Mouse (Mus musculus): Measurements from ENCODE around the gene Slco2a1. TPM values are rescaled to one million over a fixed set of nuclear protein-coding genes. Genes with fewer than 3 reads are reported as not detected.

The Slco2a1 gene
- total RNA-seq (2021) = 1 to 10 TPM in 1 of 2 experiments, under 1 TPM in 1; 0.92 to 1.8 TPM
- long read RNA-seq, experiment 1, full-length matches to known transcripts = 1 of 1 reads
- long read RNA-seq, experiment 1, partial matches to known transcripts = 0 of 1 reads
- long read RNA-seq, experiment 1, other reads (novel, unspliced or antisense) = 0 of 1 reads
- long read RNA-seq, experiment 2 = 0 reads

GRCm38 (mm10) chr9:102988462-102988861 is at the start of gene Slco2a1:
Slco2a1 (plus strand) TSS chr9:102988712.
- no peak for DNase-seq

GRCm38 (mm10) chr9:102942221-102942620 is 46.3 kb upstream of the Slco2a1 start:
- no peak for DNase-seq

DNA sequence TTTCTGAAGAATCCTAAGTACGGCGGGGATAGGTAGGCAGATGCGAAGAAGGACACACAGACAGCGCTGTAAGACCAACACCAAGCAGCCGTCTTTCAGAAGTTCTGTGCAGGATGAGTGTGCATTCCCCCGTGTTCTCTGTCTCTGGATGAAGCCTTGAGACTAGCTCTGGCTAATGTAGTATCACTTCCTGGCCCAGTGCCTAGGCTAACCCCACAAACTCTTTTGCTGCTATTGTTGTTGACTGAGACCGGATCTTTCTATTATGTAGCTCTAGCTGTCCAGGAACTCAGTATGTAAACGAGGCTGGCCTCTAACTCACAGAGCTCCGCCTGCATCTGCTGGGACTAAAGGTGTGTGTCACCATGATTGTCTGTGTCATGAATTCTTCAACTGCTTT is 43.6 kb upstream of the Slco2a1 start:
- DNase-seq = no peak

DNA sequence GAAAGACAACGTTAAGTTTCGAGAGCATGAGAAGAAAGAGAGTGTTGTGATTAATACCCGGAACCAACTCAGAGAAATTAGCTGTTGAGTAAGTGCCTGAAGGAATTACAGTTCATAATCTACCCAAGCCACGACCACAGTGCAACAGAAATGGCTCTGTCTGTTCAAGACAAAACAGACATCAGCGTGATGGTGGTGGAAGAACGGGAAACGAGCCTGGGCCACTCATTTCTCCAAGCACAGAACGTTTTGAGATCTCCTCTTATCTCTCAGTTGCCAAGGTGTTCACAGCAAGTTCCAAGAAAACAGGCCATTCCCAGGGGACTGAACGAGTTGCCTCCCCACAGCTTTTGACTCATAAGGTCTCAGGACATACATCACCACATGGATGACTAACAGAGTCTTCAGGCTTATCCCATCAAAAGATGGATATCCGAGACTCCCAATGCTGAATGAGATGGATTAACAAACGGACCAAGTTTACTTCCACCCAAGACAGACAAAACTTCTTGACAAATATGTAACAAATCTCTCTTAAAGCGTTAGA is 42.0 kb upstream of the Slco2a1 start:
- no peak for DNase-seq

GRCm38 (mm10) chr9:102948706-102949105 is 39.8 kb upstream of the Slco2a1 start:
- no peak for DNase-seq

GRCm38 (mm10) chr9:102951091-102951994 is 37.2 kb upstream of the Slco2a1 start:
- DNase-seq = no peak

GRCm38 (mm10) chr9:102955866-102956265 is 32.6 kb upstream of the Slco2a1 start:
- DNase-seq = no peak

DNA sequence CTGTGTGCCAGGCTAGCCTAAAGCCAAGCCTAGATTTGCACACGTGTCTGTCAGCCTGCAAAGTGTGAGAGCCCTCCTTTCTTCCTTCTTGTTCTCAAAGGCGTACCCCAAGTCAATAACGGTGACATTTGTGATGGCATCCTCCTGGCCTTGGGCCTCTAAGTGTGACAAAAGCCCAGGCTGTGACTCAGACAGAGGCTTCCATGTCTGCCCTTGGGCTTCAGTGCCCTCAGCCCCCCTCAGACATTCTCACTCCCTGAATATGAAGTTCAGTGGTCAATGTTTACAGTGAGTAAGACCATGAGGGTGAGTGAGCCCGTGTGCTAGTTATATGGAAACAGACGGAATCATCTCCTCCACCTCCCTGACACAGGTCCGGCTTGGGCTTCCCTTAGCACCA is 29.8 kb upstream of the Slco2a1 start:
- DNase-seq = no peak

DNA sequence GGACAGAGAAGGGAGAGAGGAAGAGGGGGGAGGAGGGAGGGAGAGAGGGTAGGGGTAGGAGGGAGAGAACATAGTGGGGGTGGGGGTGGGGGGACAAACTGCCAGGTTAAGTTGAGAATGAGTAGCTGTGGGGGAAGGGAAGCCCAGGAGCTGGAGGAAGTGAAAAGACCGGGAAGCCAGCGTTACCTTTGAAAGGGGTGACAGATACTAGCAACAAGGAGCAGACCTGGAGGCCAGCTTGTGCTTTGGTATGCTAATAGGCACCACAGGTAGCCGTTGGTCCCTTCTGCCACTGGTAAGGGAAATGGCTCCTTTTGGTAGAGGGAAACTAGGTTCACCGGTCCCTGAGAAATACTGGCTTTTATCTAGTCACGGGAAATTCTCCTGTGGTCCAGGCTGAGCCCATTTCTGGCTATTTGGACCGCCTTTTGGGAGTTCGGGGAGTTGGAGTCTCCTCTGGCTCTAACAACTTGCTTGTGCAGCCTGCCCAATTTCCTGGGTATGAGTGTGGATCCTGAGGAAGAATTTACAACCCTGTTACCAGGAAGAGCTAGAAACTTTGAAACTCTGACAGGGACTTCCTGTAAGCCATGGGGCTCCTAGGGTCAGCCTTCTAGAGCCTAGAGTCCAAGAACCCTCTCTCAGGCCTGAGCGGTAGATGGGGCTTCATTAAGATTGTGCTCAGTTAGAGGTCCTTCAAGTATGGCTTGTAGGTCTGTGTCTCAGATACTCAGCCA is 27.0 kb upstream of the Slco2a1 start:
- DNase-seq = no peak

DNA sequence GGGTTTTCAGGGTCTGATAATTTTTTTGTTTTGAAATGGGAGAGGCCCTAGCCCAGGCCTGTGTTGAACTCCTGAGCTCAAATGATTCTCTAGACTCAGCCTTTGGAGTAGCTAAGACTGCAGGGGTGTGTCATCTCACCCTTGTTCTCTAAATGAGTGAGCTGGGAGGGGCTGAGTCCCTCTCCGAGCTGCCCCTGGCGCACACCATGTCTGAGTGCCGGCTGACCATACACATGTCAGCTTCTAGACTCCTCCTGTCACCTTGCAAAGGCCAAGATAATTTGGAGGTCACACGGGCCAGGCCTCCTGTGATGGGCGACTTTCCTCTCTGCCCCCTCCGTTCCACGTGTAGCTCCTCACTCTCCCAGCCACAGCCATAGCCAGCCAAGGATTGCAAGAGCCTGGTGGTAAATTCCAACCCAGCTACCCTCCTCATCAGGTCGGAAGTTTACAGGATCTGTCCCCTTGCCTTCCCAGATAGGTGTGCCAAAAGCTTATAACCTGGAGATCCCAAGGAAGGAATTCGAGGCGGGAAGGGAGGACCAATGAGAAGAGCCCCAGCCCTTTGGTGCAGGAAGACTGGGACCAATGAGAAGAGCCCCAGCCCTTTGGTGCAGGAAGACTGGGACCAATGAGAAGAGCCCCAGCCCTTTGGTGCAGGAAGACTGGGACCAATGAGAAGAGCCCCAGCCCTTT is 26.3 kb upstream of the Slco2a1 start:
- DNase-seq = no peak

GRCm38 (mm10) chr9:102963321-102963720 is 25.2 kb upstream of the Slco2a1 start:
- DNase-seq = no peak

DNA sequence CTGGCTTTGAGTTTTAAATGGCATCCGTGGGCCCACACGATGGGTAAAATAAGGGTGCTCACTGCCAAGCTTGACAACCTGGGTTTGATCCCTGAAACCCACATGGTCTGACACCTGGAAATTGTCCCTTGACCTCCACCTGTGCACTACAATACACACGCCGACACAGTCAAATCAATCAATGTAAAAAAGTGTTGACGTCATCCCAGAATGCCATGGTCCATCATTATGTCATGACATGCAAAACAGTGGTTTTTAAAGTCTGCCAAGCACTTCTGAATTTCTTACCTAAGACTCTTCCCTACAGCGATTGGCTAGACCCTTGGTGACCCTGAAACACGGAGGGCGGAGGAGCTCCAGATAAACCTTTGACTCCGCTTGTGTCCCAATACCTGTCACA is 23.9 kb upstream of the Slco2a1 start:
- no peak for DNase-seq

DNA sequence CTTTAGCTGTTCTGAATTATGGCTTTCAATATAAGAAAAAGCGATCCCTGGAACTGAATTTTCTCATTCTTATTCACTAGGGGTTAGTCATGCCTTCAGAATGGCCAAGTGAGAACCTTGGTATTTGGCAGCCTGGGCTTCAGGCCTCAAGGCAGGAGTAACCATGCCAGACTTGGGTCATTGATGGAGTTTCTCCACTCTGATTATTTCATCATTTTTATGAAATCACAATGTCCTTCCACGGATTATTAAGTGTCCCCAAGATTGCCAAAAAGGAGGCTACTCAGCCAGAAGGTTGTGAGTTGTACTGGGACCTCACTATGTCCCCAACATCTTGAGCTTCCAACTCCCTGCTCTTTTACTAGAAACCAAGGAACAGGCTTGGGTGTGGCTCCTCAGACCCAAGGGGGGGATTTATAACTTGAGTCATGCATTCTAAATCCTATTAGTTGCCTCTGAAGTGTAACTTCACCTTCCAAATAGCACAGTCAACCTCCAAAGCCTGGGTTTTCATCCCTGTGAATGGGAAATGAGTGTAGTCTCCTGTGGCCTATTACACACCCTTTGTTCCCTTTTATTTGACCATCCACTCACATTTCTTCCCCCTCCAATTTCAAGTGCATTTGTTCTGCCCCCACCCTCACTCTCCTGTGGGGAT is 16.0 kb upstream of the Slco2a1 start:
- DNase-seq = no peak

GRCm38 (mm10) chr9:102975887-102976286 is 12.6 kb upstream of the Slco2a1 start:
- DNase-seq = no peak

- no peak for DNase-seq
These were observed 11.4 kb upstream of the Slco2a1 start for GRCm38 (mm10) chr9:102977090-102977489.

DNA sequence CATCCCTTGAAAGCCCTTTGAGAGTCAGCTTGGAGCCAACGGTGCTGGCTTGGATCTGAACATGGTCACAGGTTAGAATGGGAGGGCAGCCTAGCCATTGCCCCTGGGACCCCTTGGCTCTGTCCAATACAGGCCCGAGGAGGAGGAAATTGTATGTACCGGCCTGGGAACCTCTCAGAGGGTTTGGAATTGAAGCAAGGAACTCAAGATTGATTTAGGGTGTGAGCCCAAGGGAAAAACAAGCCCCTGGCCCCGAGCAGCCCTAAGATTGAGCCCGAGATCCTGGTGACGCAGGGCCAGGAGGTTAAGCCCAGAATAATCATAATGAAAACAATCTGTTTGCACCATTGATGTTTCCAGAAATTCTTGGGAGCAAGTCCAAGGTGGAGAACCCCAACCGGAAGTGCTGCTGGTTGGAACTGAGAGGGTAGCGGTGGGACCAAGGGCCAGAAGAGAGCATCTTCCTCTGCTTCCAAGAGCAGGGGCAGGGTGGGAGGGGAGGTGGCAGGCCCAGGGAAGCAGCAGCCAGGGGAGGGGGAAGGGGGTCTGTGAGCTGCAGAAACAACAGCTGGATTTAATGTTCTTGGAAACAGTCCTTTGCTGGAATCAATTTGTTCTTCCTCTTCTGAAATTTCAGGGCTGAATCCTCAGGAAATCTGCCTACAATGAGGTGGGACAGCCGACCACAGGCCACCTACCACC is 10.6 kb upstream of the Slco2a1 start:
- DNase-seq = peak; percentile 48

DNA sequence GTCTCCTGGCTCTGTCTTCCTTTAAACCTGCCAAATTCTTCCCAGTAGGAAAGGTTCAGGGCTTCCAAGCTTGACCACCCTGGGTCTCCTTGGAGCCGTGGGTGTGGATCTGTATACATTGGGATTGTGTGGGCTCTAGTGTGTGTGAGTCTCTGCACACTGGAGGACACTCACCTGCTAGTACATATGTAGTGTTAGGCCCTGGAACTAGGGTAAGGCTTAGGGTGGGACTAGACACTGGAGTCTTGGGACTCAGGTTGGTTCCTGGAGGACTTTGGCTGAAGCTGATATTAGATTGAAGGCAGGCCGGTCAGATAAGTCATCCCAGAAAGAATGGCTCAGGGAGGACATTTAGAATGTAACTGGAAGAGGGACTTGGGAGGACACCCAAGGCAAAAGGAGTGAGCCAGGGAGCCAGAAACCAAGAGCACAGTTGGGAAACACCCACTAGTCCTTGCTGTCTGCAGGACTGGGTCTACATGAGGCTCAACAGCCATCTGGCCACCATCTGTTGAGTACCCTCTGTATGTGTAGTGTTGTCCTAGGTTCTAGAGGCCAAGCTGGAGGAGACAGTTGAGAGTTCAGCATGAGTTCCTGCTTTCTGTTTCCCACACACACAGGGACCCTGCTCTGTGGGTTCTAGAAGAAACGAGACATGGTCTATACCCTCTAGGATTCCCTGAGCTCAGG is 9.4 kb upstream of the Slco2a1 start:
- no peak for DNase-seq

GRCm38 (mm10) chr9:102979956-102980355 is 8.6 kb upstream of the Slco2a1 start:
- no peak for DNase-seq

DNA sequence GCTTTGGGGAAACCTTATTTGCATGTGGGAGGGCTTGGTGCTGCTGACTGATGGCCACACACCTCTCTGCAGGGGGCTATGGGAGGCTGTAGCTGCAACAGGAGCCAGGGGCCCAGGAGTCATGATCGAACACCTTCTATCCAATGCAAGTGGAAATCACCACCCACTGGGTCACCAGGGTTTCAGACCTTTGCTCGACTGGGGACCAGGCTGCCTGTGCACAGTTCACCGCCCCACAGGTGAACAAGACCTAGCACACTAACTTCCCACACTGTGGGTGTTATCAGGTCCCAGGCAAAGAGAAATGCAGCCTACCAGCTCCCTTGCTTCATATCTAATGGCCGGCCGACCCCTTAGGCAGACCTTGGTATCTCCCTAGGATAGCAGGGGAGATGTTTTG is 8.1 kb upstream of the Slco2a1 start:
- DNase-seq = no peak

DNA sequence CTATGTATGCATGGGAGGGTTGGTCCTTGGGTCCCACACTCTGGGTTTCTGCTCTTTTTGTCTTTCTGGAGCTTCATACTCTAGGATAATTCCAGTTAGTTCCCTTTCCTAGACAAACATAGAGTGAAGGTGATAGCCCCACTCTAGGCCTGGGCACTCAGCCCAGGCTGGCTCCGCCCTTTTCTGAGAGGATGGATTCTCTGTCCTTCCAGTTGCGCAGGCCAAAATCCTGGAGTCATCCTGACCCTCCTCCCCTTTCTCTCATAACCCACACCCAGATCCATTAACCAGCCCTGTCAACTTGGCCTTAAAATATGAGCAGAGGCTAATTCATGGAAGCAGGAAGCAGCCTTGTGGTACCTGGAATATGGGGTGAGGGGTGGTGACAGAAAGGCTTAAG is 6.7 kb upstream of the Slco2a1 start:
- DNase-seq = no peak
